Mouse (Mus musculus) frontal cortex, adult 2 months (tissue): ENCODE results near the gene Spns1. TPM values are rescaled to one million over a fixed set of nuclear protein-coding genes. Genes with fewer than 3 reads are reported as not detected.
"Not testable (repeated sequence)": the region's sequence is repeated elsewhere in the genome, so short reads cannot be mapped to it uniquely, and the experiment has no call there.

Experiments
- DNase-seq, 2 experiments: peaks; one replicate each; pipeline ENCODE4 v3.0.0; 2022; ENCODE audit warnings: low spot score in 1 of 2; ENCODE audit errors: extremely low spot score in 1 of 2
- polyA plus RNA-seq: library from polyadenylated mRNA; depleted of rRNA; stranded (reverse); fragments of >200 nt; gene quantifications from 2 replicates; pipeline ENCODE4 v1.2.3, GENCODE M21; 2012; rRNA removed

The Spns1 gene
- polyA plus RNA-seq, result 148 and 159 TPM in 2 replicates

- peak; percentile 97 to 100 for DNase-seq
Observed at GRCm38 (mm10) chr7:126377278-126378158, at the start of gene Spns1. TSS of gene Spns1 (minus strand) at chr7:126377450.

GRCm38 (mm10) chr7:126424161-126424560, 46.9 kb upstream of the Spns1 start:
- DNase-seq, result no peak

- no peak for DNase-seq
Observed at GRCm38 (mm10) chr7:126421756-126422155, 44.5 kb upstream of the Spns1 start.

GRCm38 (mm10) chr7:126418496-126418895, 41.2 kb upstream of the Spns1 start:
- no peak for DNase-seq

- DNase-seq, result no peak
Observed at GRCm38 (mm10) chr7:126417606-126418005, 40.4 kb upstream of the Spns1 start.

- DNase-seq, result no peak
Observed at GRCm38 (mm10) chr7:126417045-126417444, 39.8 kb upstream of the Spns1 start.

GRCm38 (mm10) chr7:126416615-126417014, 39.4 kb upstream of the Spns1 start:
- DNase-seq, result no peak

GRCm38 (mm10) chr7:126414725-126415124, 37.5 kb upstream of the Spns1 start, which contains the start of gene Cd19:
TSS of gene Cd19 (minus strand) at chr7:126414889.
- DNase-seq, result no peak

GRCm38 (mm10) chr7:126411061-126411460, 33.8 kb upstream of the Spns1 start:
- DNase-seq, result no peak

GRCm38 (mm10) chr7:126408686-126409085, 31.4 kb upstream of the Spns1 start:
- DNase-seq, result no peak

GRCm38 (mm10) chr7:126402518-126402917, 25.3 kb upstream of the Spns1 start:
- DNase-seq, result not testable (repeated sequence)

GRCm38 (mm10) chr7:126399548-126399947, 22.3 kb upstream of the Spns1 start:
- peak; percentile 47 to 88 for DNase-seq

- no peak for DNase-seq
Observed at GRCm38 (mm10) chr7:126397822-126398221, 20.6 kb upstream of the Spns1 start.

- DNase-seq, result no peak
Observed at GRCm38 (mm10) chr7:126397221-126397620, 20.0 kb upstream of the Spns1 start.

GRCm38 (mm10) chr7:126396298-126397119, 19.3 kb upstream of the Spns1 start, which contains the start of gene Nfatc2ip:
TSS of gene Nfatc2ip (minus strand) at chr7:126396737.
- peak; percentile 98 to 100 for DNase-seq

- not testable (repeated sequence) for DNase-seq
Observed at GRCm38 (mm10) chr7:126392086-126392884, 15.0 kb upstream of the Spns1 start.

GRCm38 (mm10) chr7:126388185-126388584, 10.9 kb upstream of the Spns1 start:
- DNase-seq, result no peak

GRCm38 (mm10) chr7:126383565-126383964, 6.3 kb upstream of the Spns1 start:
- no peak for DNase-seq

GRCm38 (mm10) chr7:126376903-126377277, 360 bp downstream of the Spns1 start:
- DNase-seq, result no peak

GRCm38 (mm10) chr7:126375012-126375411, 2.2 kb downstream of the Spns1 start:
- no peak for DNase-seq
